Mouse (Mus musculus): ENCODE data around the gene Wipf3.

Gene Wipf3

DNA sequence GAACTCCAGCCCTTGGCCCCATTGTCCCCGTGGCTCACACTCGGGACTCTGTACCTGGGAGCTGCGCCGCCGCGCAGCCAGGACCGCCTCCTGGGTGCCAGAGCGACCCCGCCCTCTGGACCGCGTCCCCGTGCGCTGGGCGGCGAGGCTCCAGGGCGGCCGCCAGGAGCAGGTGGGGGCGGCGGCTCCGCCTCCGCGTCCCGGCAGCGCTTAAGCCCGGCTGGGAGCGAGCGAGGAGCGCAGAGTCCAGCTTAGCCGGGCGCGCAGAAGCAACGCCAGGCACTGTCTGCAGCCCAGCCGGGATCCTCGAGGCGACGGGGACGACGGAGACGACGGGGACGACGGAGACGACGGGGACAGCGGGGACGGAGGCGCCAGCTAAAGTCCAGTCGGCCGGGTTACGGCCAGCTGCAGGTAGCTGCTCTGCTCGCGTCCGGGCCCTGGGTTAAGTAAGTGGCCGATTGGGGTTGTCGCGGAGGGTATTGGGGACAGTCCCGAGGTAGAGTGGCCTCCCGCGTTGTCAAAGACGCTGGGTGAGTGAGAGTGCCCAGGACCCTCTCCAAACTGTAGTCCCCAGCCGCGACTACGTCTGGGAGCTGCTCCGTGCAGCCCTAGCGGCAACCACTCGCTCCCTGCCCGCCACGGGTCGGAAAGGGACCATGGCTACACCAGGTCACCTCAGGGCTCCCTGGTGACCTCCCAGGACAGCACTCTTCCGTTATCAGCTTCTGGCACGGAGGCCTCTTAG is at the start of gene Wipf3:
Gene Wipf3 (plus strand): TSS at position 157 of the 748 bp plus-strand sequence.
- peak; percentile 67 for DNase-seq (ENCODE audit: inconsistent ontology term)

DNA sequence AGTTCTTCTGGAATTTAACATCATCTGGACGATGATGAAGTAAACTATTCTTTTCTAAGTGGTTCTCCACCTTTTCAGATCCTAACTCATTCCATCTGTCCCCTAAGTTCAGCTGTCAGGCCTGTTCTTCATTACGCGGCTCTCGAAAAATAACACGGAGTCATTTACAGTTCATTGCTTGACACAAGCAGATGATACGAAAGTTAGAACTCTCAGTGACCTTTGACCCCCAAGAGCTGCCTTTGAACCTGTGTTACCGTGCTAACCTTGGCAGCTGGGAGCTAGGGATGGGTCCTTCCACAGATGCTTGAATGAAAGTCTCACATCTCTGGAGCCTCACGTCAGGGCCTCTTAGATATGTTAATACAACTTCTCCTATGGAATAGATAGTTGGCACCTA is 46.8 kb upstream of the Wipf3 start:
- no peak for DNase-seq (ENCODE audit: inconsistent ontology term)

DNA sequence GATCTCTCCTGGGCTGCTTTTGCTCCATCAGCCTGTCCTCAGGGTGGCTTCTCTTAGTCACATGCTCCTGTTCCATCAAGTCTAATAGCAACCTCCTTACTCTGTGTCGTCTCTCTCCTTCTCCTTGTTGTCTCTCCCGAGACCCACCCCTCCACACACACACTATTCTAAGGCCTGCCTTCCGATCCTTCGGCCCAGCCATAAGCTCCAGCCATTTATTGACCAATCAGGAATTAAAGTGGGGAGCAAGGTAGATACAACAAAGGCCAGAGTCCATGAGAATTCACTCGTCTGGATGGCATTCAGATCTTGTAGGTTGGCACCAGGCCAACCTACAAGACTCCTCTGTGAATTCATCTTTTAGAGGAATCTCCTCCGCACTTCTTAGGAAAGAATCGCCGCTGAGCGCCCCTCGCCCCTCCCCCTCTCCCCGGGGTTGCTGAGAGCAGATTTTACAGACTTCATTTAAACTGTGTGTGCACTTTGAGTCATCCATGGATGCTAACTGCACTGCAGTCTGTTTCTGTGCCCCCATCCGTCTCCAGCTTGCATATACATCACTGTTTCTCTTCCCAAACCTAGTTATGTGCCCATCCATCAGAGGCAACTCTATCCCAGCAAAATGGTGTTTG is 45.4 kb upstream of the Wipf3 start:
- no peak for DNase-seq (ENCODE audit: inconsistent ontology term)

DNA sequence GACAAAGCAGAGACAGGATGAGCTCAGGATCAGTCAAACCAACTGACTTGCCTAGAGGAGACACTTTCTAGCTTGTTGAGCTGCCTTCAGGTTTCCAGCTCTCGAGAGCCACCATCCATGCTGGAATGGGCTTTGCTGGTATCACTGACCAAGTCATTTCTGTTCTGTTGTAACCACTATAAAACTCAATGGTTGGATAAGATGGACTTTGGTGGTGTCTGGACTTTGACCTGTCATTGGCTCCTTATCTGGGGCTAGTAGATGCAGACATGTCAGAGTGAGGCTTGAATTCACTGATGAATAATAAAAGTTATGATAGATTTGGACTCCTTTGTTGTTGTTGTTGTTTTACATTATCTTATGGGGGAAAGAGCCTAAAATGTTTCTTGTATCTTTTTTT is 44.6 kb upstream of the Wipf3 start:
- no peak for DNase-seq (ENCODE audit: inconsistent ontology term)

DNA sequence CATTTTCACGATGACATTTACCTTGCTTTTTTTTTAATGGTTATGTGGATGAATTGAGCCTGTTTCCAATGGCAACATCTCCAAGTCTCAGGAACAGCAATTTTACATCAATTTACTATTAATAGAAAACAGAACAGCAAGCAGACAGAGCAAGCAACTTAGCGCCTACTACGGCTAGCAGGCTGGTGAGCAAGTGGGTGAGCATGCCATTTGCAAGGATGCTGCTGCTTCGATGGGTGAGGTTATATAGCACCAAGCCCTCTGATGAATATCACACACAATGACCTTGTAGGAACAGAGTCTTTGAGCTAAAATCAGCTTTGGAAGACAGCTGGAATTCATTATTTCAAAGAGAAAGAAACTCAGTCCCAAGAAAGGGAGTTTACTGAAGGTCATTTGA is 43.0 kb upstream of the Wipf3 start:
- DNase-seq (ENCODE audit: inconsistent ontology term): no peak

DNA sequence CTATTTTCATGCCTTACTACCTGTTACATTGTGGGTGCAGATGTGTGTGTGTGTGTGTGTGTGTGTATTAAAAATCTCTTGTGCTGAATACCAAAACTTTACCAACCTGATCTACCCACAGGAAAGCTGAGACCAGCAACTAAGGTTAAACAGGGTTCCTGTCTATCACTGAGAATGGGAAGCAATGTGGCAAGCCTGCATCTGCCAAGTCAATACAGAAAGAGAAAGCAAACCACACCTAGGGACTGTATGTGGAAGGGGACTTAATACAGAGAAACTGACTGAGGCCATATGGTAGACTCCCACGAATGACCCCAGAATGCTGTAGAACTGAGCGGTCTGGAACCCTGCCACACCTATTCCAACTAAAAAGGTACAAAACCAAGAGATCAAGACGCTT is 42.4 kb upstream of the Wipf3 start:
- DNase-seq (ENCODE audit: inconsistent ontology term): no peak

DNA sequence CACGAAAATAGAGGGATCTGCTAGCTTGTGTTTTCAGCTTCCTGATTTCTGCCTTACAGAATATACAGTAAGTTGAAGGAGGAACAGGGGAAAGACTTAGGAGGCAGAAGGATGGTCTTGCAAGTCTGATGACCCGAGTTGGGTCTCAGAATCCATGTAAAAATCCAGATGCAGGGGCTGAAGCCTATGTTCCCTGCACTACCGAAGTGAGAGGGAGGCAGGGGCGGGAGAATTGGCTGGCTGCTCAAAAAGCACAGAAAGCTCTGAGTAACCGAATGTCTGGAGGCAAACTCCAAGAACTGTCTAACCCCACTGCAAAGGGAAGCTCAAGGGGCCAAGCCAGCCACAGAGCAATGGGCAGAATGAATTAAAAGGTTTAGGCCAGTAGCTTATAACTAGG is 41.7 kb upstream of the Wipf3 start:
- DNase-seq (ENCODE audit: inconsistent ontology term): no peak

DNA sequence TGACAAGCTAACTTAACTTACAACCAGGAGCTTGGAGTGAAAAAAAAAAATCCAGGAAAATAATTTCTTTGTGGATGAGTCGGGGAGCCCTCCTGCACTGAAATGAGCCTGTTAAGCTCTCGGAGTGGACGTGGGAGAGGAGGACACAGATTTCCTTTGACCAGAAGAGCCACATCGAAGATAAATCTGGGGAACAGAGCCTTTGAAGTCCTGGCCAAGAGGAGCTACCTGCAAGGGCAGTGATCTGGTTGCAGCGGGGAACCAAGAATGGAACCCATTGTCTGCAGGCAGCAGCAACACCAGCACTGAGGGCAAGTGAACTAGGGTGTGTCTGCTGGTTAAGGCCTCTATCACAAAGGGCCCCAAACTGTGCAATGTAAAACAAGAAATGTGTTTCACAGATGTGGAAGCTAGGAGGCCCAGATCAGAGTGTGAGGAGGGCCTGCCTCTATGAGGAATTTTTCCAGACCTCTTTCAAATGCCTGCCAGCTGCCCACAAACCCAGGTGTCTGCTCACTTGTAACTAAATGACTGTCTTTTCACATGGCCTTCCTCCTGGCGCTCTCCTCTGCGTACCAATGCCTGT is 40.6 kb upstream of the Wipf3 start:
- no peak for DNase-seq (ENCODE audit: inconsistent ontology term)

DNA sequence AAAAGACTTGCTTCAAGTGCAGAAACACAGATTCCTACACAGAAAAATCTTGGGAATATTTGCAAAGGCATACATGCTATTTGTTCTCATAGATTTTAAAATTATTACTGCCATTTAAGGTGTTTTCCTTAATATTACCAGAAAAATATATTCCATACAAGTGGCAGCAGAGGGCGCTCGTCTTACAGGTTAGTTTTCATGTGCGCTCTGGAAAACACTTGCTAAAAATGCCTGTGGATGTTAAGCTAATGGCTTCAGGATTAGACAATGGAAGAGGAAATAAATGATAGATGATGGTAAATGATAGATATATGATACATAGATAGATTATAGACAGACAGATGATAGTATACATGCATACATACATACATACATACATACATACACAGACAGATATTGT is 37.6 kb upstream of the Wipf3 start:
- peak; percentile 35 for DNase-seq (ENCODE audit: inconsistent ontology term)

DNA sequence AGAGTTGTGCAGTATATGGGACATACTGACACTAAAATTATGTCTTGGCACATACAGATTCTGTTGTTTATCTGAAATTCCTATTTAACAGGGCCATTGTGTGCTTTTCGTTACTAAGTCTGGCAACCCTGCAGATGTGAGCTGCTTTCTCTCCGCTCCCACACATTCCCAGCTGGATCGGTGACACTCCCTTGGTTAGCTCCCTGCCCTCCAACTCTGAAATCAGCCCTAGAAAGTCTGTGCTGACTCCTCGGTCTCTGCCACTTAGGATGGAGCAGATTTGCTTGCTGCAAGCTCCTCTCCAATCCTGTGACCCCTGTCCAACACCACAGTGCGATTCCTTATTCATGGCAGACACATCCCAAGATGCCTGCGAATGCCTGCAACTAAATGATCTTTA is 35.5 kb upstream of the Wipf3 start:
- DNase-seq (ENCODE audit: inconsistent ontology term): no peak

DNA sequence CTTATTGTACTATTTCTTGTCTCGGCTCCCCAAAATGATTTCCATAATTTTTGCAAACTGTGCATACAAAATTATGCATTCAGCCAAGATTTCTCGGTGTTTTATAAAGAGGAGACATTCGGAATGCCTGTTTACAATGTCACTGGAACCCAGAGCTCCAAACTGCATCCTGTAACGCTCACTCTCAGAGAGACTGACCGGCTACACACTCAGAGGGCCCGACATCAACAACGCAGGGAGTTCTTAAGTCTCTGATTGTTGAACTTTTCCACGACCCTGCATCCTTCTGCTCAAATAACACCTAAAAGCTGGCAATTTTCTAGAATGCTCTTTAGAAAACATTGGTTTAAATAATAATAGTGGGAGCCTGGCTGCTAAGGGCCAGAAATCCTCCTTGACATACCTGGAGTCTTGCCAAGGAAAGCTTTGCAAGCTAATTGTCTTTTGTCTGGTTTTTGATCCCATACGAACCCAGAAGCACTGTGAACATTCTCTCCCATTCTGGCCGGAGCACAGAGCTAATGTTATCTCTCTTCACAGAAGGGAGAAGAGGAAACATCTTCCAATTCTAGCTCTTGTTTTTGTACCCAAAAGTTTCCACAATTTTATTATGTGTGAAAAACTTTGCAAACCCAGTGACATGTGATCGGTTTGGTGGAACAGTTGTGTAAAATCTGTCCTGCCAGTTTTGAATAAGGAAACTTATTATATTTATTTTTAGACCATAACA is 30.0 kb upstream of the Wipf3 start:
- DNase-seq (ENCODE audit: inconsistent ontology term): no peak

DNA sequence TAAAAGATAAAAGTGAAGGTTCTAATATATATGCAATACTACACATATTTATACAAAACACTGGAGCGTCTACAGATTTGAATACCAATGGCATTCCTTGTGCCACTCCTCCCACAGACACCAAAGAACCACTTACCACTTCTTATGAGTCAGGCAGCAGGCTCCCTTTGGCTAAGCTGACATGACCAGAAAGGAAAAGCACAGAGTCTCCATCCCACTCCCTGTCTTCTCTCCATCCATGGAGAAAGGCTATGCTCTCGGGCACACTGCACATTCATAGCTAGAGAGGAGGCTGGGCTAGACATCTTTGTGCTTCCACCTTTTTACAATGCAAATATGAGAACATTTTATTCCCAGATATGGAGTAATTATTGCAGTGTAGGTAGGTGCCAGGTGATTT is 27.9 kb upstream of the Wipf3 start:
- DNase-seq (ENCODE audit: inconsistent ontology term): no peak

DNA sequence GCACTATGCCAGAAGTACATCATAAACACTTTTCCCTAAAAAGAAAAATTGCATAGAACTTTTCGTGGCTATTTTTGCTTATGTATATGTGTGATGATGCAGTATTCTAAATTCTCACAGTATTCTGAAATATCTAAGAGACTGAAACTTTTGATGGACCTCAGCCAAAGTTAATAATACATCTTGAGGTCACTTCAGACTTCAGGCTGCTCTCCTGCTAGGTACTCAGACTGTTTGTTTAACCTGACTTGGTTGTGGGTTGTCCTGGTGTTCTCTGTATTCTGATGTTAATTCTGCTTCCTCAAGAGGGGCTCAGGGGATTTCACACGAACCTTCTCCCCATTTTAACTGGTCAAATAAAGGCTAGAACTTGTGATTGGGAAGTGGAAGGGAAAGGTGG is 24.5 kb upstream of the Wipf3 start:
- DNase-seq (ENCODE audit: inconsistent ontology term): no peak

DNA sequence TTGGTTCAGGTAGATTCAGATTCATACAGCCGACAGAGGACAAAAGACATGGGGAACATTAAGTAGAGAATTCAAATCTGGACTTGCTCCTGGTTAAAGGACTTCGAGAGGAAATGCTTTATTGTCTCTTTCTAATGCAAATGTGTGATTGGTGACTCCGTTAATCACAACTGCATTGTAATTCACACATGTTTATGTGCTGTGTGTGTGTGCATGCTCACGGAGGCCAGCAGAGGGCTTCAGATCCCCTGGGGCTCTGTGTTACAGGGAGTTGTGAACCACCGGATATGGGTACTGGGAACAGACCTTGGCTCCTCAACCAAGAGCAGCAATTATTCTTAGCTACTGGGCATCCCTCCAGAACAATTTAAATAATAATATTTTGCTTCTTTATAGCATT is 23.3 kb upstream of the Wipf3 start:
- no peak for DNase-seq (ENCODE audit: inconsistent ontology term)

DNA sequence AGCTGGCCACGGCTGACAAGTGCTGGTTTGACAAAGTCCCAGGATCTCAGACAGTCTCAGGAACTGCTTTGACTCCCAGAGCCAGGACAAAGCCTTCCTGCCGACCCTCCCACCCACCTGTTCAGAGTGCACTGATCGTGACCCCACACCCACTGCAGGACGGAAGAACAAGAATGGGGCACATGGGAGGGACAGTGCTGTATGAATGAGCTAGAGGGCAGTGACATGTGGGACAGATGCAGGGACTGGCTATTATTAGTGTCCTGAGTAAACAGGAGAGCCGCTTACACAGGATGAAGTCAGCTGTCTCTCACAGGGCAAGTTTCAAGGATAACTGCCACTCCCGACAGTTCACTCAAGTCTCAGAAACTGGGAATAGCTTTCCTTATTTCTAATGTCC is 20.1 kb upstream of the Wipf3 start:
- no peak for DNase-seq (ENCODE audit: inconsistent ontology term)

DNA sequence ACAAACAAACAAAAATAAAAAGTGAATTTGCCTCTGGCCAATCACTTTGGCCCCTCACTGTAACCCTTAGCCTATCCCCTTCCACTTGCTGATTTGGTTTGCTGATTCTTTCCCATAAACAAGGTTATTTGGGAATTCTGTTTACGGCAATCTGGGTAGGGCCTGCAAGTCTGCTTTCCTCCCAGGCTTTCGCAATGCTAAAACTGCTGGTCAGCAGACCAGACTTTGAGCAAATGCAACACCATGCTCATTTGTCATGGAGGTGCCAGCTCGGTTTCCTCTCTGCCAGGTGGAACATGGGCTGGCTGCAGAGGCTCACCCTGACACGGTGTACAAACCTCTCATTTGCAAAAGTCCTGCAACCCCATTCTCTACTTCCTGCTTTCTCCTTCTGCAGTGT is 19.0 kb upstream of the Wipf3 start:
- no peak for DNase-seq (ENCODE audit: inconsistent ontology term)

DNA sequence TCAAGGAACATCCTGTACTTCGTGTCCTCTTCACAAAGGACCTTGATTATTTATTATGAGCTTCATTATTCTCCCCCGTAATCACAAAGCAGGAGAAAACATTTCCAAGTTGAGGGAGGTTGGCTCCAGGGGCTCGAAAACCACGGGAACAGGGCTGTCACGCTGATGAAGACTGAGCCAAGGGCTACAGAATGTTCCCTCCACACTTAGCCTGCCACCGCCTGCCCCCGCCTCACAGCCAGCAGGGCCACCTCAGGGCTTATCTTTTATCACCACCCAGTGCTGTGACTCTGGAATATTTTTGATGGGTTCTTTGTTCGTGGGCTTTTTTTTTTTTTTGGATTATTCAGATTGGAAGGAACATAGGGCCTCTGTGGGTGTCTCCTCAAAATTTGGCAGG is 17.8 kb upstream of the Wipf3 start:
- DNase-seq (ENCODE audit: inconsistent ontology term): no peak

DNA sequence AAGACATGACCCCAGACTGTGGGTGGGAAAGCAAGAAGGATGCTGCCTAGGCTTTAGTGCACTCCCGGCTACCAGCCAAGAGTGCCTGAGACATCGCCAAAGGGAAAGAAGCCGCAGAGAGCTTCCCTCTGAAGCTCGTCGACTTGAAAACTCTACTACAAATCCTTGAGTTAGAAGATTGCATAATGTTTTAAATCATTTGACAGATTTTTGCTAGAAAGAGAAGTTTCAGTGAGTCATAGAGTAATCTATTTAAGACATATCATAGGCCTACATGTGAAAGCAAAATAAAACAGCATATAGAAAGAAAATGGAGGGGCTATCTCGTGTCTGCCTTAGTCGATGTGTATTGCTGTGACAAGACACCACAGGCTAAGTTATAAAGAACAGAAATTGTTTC is 16.5 kb upstream of the Wipf3 start:
- DNase-seq (ENCODE audit: inconsistent ontology term): no peak

DNA sequence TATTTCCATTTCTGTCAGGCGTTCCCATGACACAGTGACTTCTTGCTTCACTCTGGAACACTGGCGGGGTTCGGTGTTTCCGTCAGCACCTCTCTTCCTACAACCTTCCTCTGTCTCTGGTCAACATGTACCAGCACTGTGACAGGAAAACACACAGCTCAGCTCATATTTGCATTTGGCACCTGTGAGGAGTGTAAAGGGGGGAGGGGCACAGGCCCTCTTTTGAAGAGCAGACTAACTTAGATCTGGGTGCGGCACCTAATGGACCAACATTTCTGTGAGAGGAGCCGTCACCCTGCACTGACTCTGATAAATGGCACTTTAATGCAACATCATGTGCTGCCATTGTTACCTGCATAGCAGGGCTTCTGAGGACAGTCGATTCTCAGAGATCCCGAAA is 4.2 kb upstream of the Wipf3 start:
- no peak for DNase-seq (ENCODE audit: inconsistent ontology term)

DNA sequence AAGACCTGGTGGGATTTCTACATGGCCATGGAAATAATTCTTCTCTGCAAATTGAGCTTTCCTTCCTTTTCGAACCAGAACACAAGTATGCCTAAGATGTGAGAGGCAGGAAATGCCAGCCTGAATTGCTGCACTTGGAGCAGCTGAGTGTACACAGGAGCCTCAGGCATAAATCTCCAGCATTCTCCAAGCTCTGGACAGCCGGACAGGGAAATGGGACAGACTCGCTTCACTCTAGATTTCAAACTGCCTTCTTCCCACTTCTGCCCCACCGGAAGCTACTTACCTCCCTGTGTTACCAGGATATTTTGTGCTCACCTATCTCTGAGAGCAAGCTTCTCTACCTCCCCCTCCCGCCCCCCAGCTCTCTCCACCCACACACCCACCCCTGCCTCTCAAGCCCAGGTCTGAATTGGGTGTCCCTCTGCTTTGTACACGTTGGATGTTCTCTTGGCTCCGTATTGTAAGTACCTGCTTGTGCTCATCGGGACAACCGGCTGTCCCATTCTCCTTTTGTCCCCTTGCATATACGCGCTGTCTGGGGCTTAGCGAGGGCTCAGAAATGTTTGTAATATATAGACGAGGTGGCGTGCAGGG is 455 bp upstream of the Wipf3 start:
- no peak for DNase-seq (ENCODE audit: inconsistent ontology term)

DNA sequence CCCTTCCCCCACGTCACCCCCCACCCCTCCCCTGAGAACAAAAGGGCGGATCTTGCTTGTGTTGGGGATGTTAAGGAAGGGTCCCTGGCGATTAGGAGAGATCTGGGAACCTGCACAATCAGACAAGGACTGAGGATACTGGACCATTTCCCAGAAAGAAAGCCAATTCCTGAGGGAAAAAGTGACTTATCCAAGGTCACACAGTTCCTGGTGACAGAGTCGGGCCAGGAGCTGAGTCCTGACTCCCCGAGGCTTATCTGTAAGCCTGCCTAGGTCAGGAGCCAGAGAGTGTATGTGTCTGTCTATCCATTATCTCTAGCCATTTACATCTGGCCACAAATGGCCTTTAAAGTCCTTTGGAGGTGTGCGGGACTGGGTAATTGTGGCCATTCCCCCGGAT is 818 bp downstream of the Wipf3 start:
- DNase-seq (ENCODE audit: inconsistent ontology term): no peak

DNA sequence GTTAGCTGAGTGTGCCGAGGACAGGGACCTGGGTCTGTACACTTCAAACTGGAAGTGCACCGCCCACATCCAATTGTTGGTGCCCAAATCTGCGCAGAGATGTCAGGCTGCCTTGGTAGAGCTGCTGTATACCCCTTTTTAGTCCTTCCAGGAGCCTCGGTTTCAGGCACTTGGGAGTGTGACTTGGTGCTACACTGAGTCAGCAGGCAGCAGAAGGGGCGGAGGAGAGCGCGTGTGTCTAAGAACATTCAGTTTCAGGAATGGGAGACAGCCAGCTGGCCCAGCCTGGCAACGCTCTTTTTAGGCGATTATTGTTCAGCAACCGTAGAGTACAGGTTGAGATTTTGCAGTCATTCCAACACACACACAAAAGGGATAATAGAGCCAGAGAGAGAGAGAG is 2.4 kb downstream of the Wipf3 start:
- DNase-seq (ENCODE audit: inconsistent ontology term): no peak
